Mouse (Mus musculus) stomach, embryonic 16.5 days (tissue): Measurements from ENCODE around the gene Lrrc27. TPM values are rescaled to one million over a fixed set of nuclear protein-coding genes. Genes with fewer than 3 reads are reported as not detected.

Experiments
- ATAC-seq: fragments of 200-750 bp; cut with Nextera tagmentation; 2 replicates; pipeline ENCODE4 v1.8.0; 2017; ENCODE audit warnings: moderate number of reproducible peaks, moderate TSS enrichment; ENCODE audit not compliant: insufficient read depth, low FRiP score
- H3K27ac ChIP-seq: fragments of 300-500 bp; sonication (generic); 2 replicates; pipeline ENCODE4 v1.5.1; 2014; ENCODE audit warnings: low read length
- H3K27me3 ChIP-seq: fragments of 300-500 bp; sonication (generic); 2 replicates; pipeline ENCODE4 v1.6.1; 2014; ENCODE audit warnings: low read length, control low read depth, mixed read lengths; ENCODE audit not compliant: control insufficient read depth, insufficient read depth
- H3K36me3 ChIP-seq: fragments of 300-500 bp; sonication (generic); 2 replicates; pipeline ENCODE4 v1.6.1; 2014; ENCODE audit warnings: low read length; ENCODE audit not compliant: control insufficient read depth, insufficient read depth
- H3K4me1 ChIP-seq: fragments of 300-500 bp; sonication (generic); 2 replicates; pipeline ENCODE4 v1.6.1; 2014; ENCODE audit warnings: low read length, control low read depth, mixed read lengths; ENCODE audit not compliant: control insufficient read depth, insufficient read depth
- H3K4me2 ChIP-seq: fragments of 300-500 bp; sonication (generic); 2 replicates; pipeline ENCODE4 v1.6.1; 2014; ENCODE audit warnings: low read depth, low read length, mixed read lengths
- H3K4me3 ChIP-seq: fragments of 300-500 bp; sonication (generic); replicated peaks from 2 replicates; pipeline ENCODE4 v1.5.1; 2014; ENCODE audit warnings: mild to moderate bottlenecking, low read length
- H3K9ac ChIP-seq: fragments of 300-500 bp; sonication (generic); 2 replicates; pipeline ENCODE4 v1.6.1; 2014; ENCODE audit warnings: low read length
- H3K9me3 ChIP-seq: fragments of 300-500 bp; sonication (generic); replicated peaks from 2 replicates; pipeline ENCODE4 v1.6.1; 2016; ENCODE audit warnings: low read length, control low read depth; ENCODE audit not compliant: control insufficient read depth
- WGBS: fragments of 180-500 bp; shearing (Covaris S2); extraction: QIAGEN DNeasy Blood & Tissue Kit; methylation state at CpG from one replicate; pipeline ENCODE4 v1.1.7; 2014; 5-methylcytosine and 5-hydroxymethylcytosine counted together
- polyA plus RNA-seq: library from polyadenylated mRNA; unstranded; fragments of >200 nt; fragmentation: Nextera tagmentation; extraction: Ambion mirVana; gene quantifications from 2 replicates; pipeline ENCODE4 v1.2.1, GENCODE M21; 2015

Gene Lrrc27
- polyA plus RNA-seq, 1 experiment from 2014 or later = 4.4 TPM

GRCm38 (mm10) chr7:139187277-139187676, 25.5 kb upstream of the Lrrc27 start:
- H3K27ac ChIP-seq = no peak overlapping the region
- H3K4me3 ChIP-seq = peak overlapping the region; percentile 58
- H3K9ac ChIP-seq = no peak overlapping the region
- H3K9me3 ChIP-seq = no peaks in the 10 kb centered on the region; the same call in 1 of the 2 replicates
- H3K36me3 ChIP-seq = no peaks in the 10 kb centered on the region
- H3K4me1 ChIP-seq = no peaks in the 10 kb centered on the region
- H3K4me2 ChIP-seq = peak overlapping the region; percentile 95
- ATAC-seq = no peak
- peaks cover 19% of the 10 kb centered on the region for H3K27me3 ChIP-seq
- WGBS = 29% methylated on average over 7 of the region's 7 CpGs

GRCm38 (mm10) chr7:139187771-139188633, 24.8 kb upstream of the Lrrc27 start:
- no peak overlapping the region for H3K27ac ChIP-seq
- WGBS = under 1% methylated on average over 94 of the region's 94 CpGs
- H3K27me3 ChIP-seq = peaks cover 19% of the 10 kb centered on the region
- peak overlapping the region; percentile 95 for H3K4me2 ChIP-seq
- peak; percentile 97 for ATAC-seq
- H3K4me3 ChIP-seq = peak overlapping the region; percentile 58
- H3K9ac ChIP-seq = peak overlapping the region; percentile 68
- no peaks in the 10 kb centered on the region for H3K4me1 ChIP-seq
- no peaks in the 10 kb centered on the region; the same call in 1 of the 2 replicates for H3K9me3 ChIP-seq
- no peaks in the 10 kb centered on the region for H3K36me3 ChIP-seq

- Histone ChIP-seq H3K9me3 (no peaks in the 10 kb centered on the region; the same call in 1 of the 2 replicates), H3K27me3 (peaks cover 19% of the 10 kb centered on the region), H3K36me3 (no peaks in the 10 kb centered on the region), H3K9ac (peak overlapping the region; percentile 51), H3K4me2 (peak overlapping the region; percentile 95), H3K27ac (no peak overlapping the region), H3K4me1 (no peaks in the 10 kb centered on the region), H3K4me3 (peak overlapping the region; percentile 58)
- 2% methylated on average over 23 of the region's 23 CpGs for WGBS
- ATAC-seq = peak; percentile 72; the same call in 1 of the 2 replicates
Observed at GRCm38 (mm10) chr7:139188634-139189207, 24.1 kb upstream of the Lrrc27 start.

GRCm38 (mm10) chr7:139190616-139191015, 22.2 kb upstream of the Lrrc27 start:
- WGBS = 82% methylated on average over 4 of the region's 4 CpGs
- H3K36me3 ChIP-seq = no peaks in the 10 kb centered on the region
- no peak overlapping the region for H3K9ac ChIP-seq
- H3K4me1 ChIP-seq = no peaks in the 10 kb centered on the region
- H3K27me3 ChIP-seq = peaks cover 19% of the 10 kb centered on the region
- no peaks in the 10 kb centered on the region; the same call in 1 of the 2 replicates for H3K9me3 ChIP-seq
- ATAC-seq = no peak
- H3K4me3 ChIP-seq = no peak overlapping the region
- no peak overlapping the region for H3K27ac ChIP-seq
- H3K4me2 ChIP-seq = no peak overlapping the region

- Histone ChIP-seq H3K27ac (no peak overlapping the region), H3K9me3 (no peaks in the 10 kb centered on the region; the same call in 1 of the 2 replicates), H3K4me2 (no peak overlapping the region), H3K4me1 (no peaks in the 10 kb centered on the region), H3K36me3 (no peaks in the 10 kb centered on the region), H3K4me3 (no peak overlapping the region), H3K9ac (no peak overlapping the region), H3K27me3 (peaks cover 12% of the 10 kb centered on the region)
- 66% methylated on average over 6 of the region's 6 CpGs for WGBS
- ATAC-seq = no peak
Observed at GRCm38 (mm10) chr7:139191619-139192018, 21.2 kb upstream of the Lrrc27 start.

- no peaks in the 10 kb centered on the region for H3K36me3 ChIP-seq
- no peak for ATAC-seq
- H3K9me3 ChIP-seq = no peaks in the 10 kb centered on the region
- no peak overlapping the region for H3K27ac ChIP-seq
- no peaks in the 10 kb centered on the region for H3K27me3 ChIP-seq
- no peak overlapping the region for H3K4me3 ChIP-seq
- no peaks in the 10 kb centered on the region for H3K4me1 ChIP-seq
- no peak overlapping the region for H3K4me2 ChIP-seq
- WGBS = 78% methylated on average over 4 of the region's 4 CpGs
- H3K9ac ChIP-seq = no peak overlapping the region
Observed at GRCm38 (mm10) chr7:139197022-139197421, 15.8 kb upstream of the Lrrc27 start.

GRCm38 (mm10) chr7:139200108-139200507, 12.7 kb upstream of the Lrrc27 start:
- no peak overlapping the region for H3K4me3 ChIP-seq
- H3K36me3 ChIP-seq = no peaks in the 10 kb centered on the region
- no peaks in the 10 kb centered on the region for H3K4me1 ChIP-seq
- H3K9me3 ChIP-seq = no peaks in the 10 kb centered on the region
- no peak overlapping the region for H3K27ac ChIP-seq
- H3K4me2 ChIP-seq = no peak overlapping the region
- no peak for ATAC-seq
- no peaks in the 10 kb centered on the region for H3K27me3 ChIP-seq
- WGBS = 28% methylated on average over 7 of the region's 7 CpGs
- no peak overlapping the region for H3K9ac ChIP-seq

- Histone ChIP-seq H3K4me1 (no peaks in the 10 kb centered on the region), H3K4me3 (no peak overlapping the region), H3K9ac (no peak overlapping the region), H3K27me3 (no peaks in the 10 kb centered on the region), H3K36me3 (no peaks in the 10 kb centered on the region), H3K4me2 (no peak overlapping the region), H3K27ac (no peak overlapping the region), H3K9me3 (no peaks in the 10 kb centered on the region)
- WGBS = 50% methylated on average over 6 of the region's 6 CpGs
- no peak for ATAC-seq
Observed at GRCm38 (mm10) chr7:139201209-139201608, 11.6 kb upstream of the Lrrc27 start.

GRCm38 (mm10) chr7:139208023-139208772, 4.6 kb upstream of the Lrrc27 start:
- Histone ChIP-seq H3K4me1 (peaks cover 6% of the 10 kb centered on the region), H3K4me2 (no peak overlapping the region), H3K4me3 (no peak overlapping the region), H3K9me3 (no peaks in the 10 kb centered on the region), H3K36me3 (no peaks in the 10 kb centered on the region), H3K27me3 (no peaks in the 10 kb centered on the region), H3K9ac (no peak overlapping the region), H3K27ac (no peak overlapping the region)
- 18% methylated on average over 7 of the region's 7 CpGs for WGBS
- no peak for ATAC-seq
